Mouse (Mus musculus) layer of hippocampus, postnatal 36 days (tissue): ENCODE measurements around the gene Tet2. TPM values are rescaled to one million over a fixed set of nuclear protein-coding genes. Genes with fewer than 3 reads are reported as not detected.

Source experiments
- DNase-seq, 2 experiments: peaks; one replicate each; pipeline ENCODE4 v3.0.0; 2022
- microRNA-seq, 2 experiments: library from miRNA; unstranded; fragments of <30 nt; microRNA quantifications; one replicate each; pipeline ENCODE4 v1.2.0; 2021
- total RNA-seq, 2 experiments: library from RNA; stranded (reverse); gene quantifications; 2 replicates each; pipeline ENCODE4 v1.2.3; 2021

Tet2 gene
- total RNA-seq, 2 experiments from 2014 or later, result 42.4 to 46.6 TPM

- DNase-seq, result no peak
Measured at GRCm38 (mm10) chr3:133435774-133436148, 109.2 kb downstream of the Tet2 start.

GRCm38 (mm10) chr3:133435141-133435773 is 109.7 kb downstream of the Tet2 start:
- no peak for DNase-seq

GRCm38 (mm10) chr3:133429394-133430173 is 115.4 kb downstream of the Tet2 start:
- no peak for DNase-seq

- no peak for DNase-seq
Measured at GRCm38 (mm10) chr3:133428003-133428402, 116.9 kb downstream of the Tet2 start.

GRCm38 (mm10) chr3:133423073-133423472 is 121.9 kb downstream of the Tet2 start:
- no peak for DNase-seq

GRCm38 (mm10) chr3:133414747-133415146 is 130.2 kb downstream of the Tet2 start:
- no peak for DNase-seq

Small RNA genes lying within 50 kb of the gene (microRNA-seq; reads per million reads assigned to microRNA genes)
- gene Gm25042, result 0 reads per million in 2 experiments

Other genes starting within 250 kb of the Tet2 start
- 10 to 100 TPM; 45.7 to 53.0 TPM for gene Ppa2, start 235.0 kb downstream of the Tet2 start, total RNA-seq